Mouse (Mus musculus): ENCODE data around the gene Myh9. TPM values are rescaled to one million over a fixed set of nuclear protein-coding genes. Genes with fewer than 3 reads are reported as not detected.

The Myh9 gene
- total RNA-seq, 2 experiments from 2014 or later = 96.9 to 111 TPM

Other genes with a start within 250 kb of the Myh9 start
- gene Apol10b, start 246.1 kb downstream of the Myh9 start, total RNA-seq (2021) = under 1 TPM; 0.16 to 0.31 TPM
- gene Gm36245, start 242.9 kb downstream of the Myh9 start, total RNA-seq (2021) = not detected
- gene Apol11b, start 198.9 kb downstream of the Myh9 start, total RNA-seq (2021) = under 1 TPM in 1 of 2 experiments, not detected in 1; 0.14 TPM
- gene Apol7e, start 143.3 kb downstream of the Myh9 start, total RNA-seq (2021) = under 1 TPM; 0.29 to 0.82 TPM
- gene Apol9b, start 113.1 kb downstream of the Myh9 start, total RNA-seq (2021) = not detected
- gene Apol8, start 85.2 kb downstream of the Myh9 start, total RNA-seq (2021) = not detected
- 100 to 1,000 TPM; 221 to 245 TPM for gene Txn2, start 86.8 kb upstream of the Myh9 start, total RNA-seq (2021)
- 1 to 10 TPM; 1.2 to 1.6 TPM for gene Foxred2, start 114.5 kb upstream of the Myh9 start, total RNA-seq (2021)
- gene Eif3d, start 128.6 kb upstream of the Myh9 start, total RNA-seq (2021) = 10 to 100 TPM; 67.7 to 73.6 TPM